In the genomic region with DNA sequence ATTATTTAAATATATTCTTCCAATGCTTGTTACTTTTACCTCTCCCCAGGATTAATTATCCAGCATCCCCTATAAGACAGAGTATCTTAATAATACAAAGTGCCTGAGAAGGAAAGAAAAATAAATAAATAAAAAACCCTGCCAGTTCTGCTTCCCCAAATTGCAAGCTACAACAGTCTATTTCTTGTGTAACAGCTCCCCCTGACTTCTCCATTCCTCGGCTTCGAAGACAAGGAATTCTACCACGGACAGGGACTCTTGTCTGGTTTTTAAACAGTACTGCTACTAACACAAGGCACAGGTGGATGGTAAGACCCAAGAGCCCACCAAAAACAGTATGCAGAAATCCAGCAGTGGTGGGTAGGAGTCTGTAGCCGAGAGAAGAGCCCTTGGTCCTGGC, we compare ENCODE assay signal across 26 mouse cellular contexts.
DNase-seq lines count a peak whose midpoint lies in the region; ATAC-seq and TF ChIP-seq lines count a peak whose summit lies in the region.
"Had no signal": no experiment of that assay in that cellular context is flagged by ENCODE, and none has a peak within 500 bp of the region (broad histone marks: within the 10 kb centered on the region; RNA-seq: fewer than 3 reads in every experiment).

No protein-coding gene starts in this region.

- TF ChIP-seq CTCF in left cerebral cortex, adult 2 months (IDR thresholded peaks at IDR 0.05) = peak; percentile 41
- TF ChIP-seq CTCF in brain, embryonic 14.5 days (IDR thresholded peaks at IDR 0.05; ENCODE audit: borderline replicate concordance, extremely low read depth, insufficient read depth, insufficient read length) = peak; percentile 18; the same call in 1 of the 2 replicates
- TF ChIP-seq CTCF in stomach, postnatal 0 days (IDR thresholded peaks at IDR 0.05; ENCODE audit: low read depth) = peak; percentile 54

- no peak for ATAC-seq in hindbrain, embryonic 13.5 days (ENCODE audit: low FRiP score)
- no peak for ATAC-seq in hindbrain, embryonic 11.5 days (ENCODE audit: low FRiP score)
- no peak for ATAC-seq in stomach, postnatal 0 days (ENCODE audit: low FRiP score, low TSS enrichment)
- ATAC-seq in forebrain, embryonic 12.5 days (ENCODE audit: low FRiP score) = no peak
- ATAC-seq: activated CD4-positive, CD25-positive, alpha-beta regulatory T cell, adult 4 months; forebrain, embryonic 13.5 days; inflammation-experienced regulatory T-cells, adult 6 months had no signal

- H3K27me3 ChIP-seq in hindbrain, embryonic 13.5 days = no peaks in the 10 kb centered on the region
- no peaks in the 10 kb centered on the region for H3K27me3 ChIP-seq in hindbrain, embryonic 11.5 days (ENCODE audit: control insufficient read depth, insufficient read depth, low read length)
- H3K27me3 ChIP-seq in stomach, postnatal 0 days (ENCODE audit: control insufficient read depth, insufficient read depth, low read length) = no peaks in the 10 kb centered on the region
- no peaks in the 10 kb centered on the region for H3K27me3 ChIP-seq in forebrain, embryonic 12.5 days
- H3K27me3 ChIP-seq: forebrain, embryonic 13.5 days; limb, embryonic 15.5 days; neural tube, embryonic 15.5 days had no signal

- intact Hi-C loops in left cerebral cortex, adult 2 months (cut with DNase I) = no loop called here
- intact Hi-C loops in left cerebral cortex, postnatal 10 days (cut with DNase I) = no loop called here

- WGBS in hindbrain, embryonic 13.5 days = 77% methylated on average over 4 of the region's 4 CpGs
- WGBS in hindbrain, embryonic 11.5 days = 87% methylated on average over 4 of the region's 4 CpGs
- WGBS in stomach, postnatal 0 days = 57% methylated on average over 4 of the region's 4 CpGs
- WGBS in forebrain, embryonic 12.5 days = 85% methylated on average over 4 of the region's 4 CpGs

- no peak overlapping the region for H3K4me2 ChIP-seq in hindbrain, embryonic 13.5 days
- no peak overlapping the region for H3K4me2 ChIP-seq in hindbrain, embryonic 11.5 days (replicated peaks; ENCODE audit: low read depth, low read length)
- H3K4me2 ChIP-seq in stomach, postnatal 0 days (replicated peaks; ENCODE audit: low read depth) = no peak overlapping the region
- H3K4me2 ChIP-seq in forebrain, embryonic 12.5 days = no peak overlapping the region
- H3K4me2 ChIP-seq: forebrain, embryonic 13.5 days; limb, embryonic 15.5 days; lung, embryonic 14.5 days; neural tube, embryonic 15.5 days had no signal

- H3K9me3 ChIP-seq in hindbrain, embryonic 13.5 days = no peaks in the 10 kb centered on the region
- no peaks in the 10 kb centered on the region for H3K9me3 ChIP-seq in hindbrain, embryonic 11.5 days (ENCODE audit: control insufficient read depth, low read length)
- no peaks in the 10 kb centered on the region for H3K9me3 ChIP-seq in stomach, postnatal 0 days (ENCODE audit: control insufficient read depth, low read length)
- no peaks in the 10 kb centered on the region for H3K9me3 ChIP-seq in forebrain, embryonic 12.5 days
- H3K9me3 ChIP-seq: forebrain, embryonic 13.5 days; limb, embryonic 15.5 days; neural tube, embryonic 15.5 days had no signal

- DNase-seq in hindbrain, embryonic 11.5 days (ENCODE audit: low spot score) = no peak
- no peak for DNase-seq in left cerebral cortex, adult 2 months (ENCODE audit: extremely low spot score in 1 of 2, low spot score in 2 of 2)
- no peak for DNase-seq in left cerebral cortex, postnatal 10 days (ENCODE audit: extremely low spot score in 1 of 2, low spot score in 2 of 2)
- DNase-seq in brain, embryonic 14.5 days (ENCODE audit: low read depth) = peak; percentile 56
- DNase-seq in stomach, postnatal 0 days (ENCODE audit: low spot score) = no peak
- DNase-seq: adrenal gland, postnatal 14 days; cerebellum, adult 9-10 months; gastrocnemius, postnatal 25 days; heart, adult 18-20 months; kidney, adult 8-10 months; kidney, postnatal 14 days; left cerebral cortex, postnatal 4 days; lung, embryonic 14.5 days; lung, postnatal 4 days; midbrain, embryonic 14.5 days; right cerebral cortex, adult 18-20 months; right cerebral cortex, postnatal 4 days; thymus, postnatal 25 days had no signal

- no peak overlapping the region for H3K9ac ChIP-seq in hindbrain, embryonic 13.5 days
- H3K9ac ChIP-seq in hindbrain, embryonic 11.5 days (ENCODE audit: low read depth, low read length) = no peak overlapping the region
- no peak overlapping the region for H3K9ac ChIP-seq in stomach, postnatal 0 days (ENCODE audit: low read length)
- H3K9ac ChIP-seq in forebrain, embryonic 12.5 days = no peak overlapping the region
- H3K9ac ChIP-seq: forebrain, embryonic 13.5 days; limb, embryonic 15.5 days; liver, embryonic 14.5 days; lung, embryonic 14.5 days; neural tube, embryonic 15.5 days had no signal

- no peak overlapping the region for H3K4me3 ChIP-seq in hindbrain, embryonic 13.5 days
- H3K4me3 ChIP-seq in hindbrain, embryonic 11.5 days (ENCODE audit: low read depth, low read length) = no peak overlapping the region
- no peak overlapping the region for H3K4me3 ChIP-seq in left cerebral cortex, adult 2 months
- no peak overlapping the region for H3K4me3 ChIP-seq in stomach, postnatal 0 days (ENCODE audit: low read depth, low read length)
- no peak overlapping the region for H3K4me3 ChIP-seq in forebrain, embryonic 12.5 days (replicated peaks)
- H3K4me3 ChIP-seq: forebrain, embryonic 13.5 days; limb, embryonic 15.5 days; neural tube, embryonic 15.5 days had no signal

- no peak for TF ChIP-seq POLR2A in brain, embryonic 14.5 days (IDR thresholded peaks at IDR 0.05; ENCODE audit: borderline replicate concordance, extremely low read depth, insufficient read depth, insufficient read length, poor library complexity, severe bottlenecking)

- H3K36me3 ChIP-seq in hindbrain, embryonic 13.5 days = no peaks in the 10 kb centered on the region; the same call in 1 of the 2 replicates
- no peaks in the 10 kb centered on the region for H3K36me3 ChIP-seq in hindbrain, embryonic 11.5 days (ENCODE audit: control insufficient read depth, insufficient read depth, low read length)
- no peaks in the 10 kb centered on the region for H3K36me3 ChIP-seq in stomach, postnatal 0 days (ENCODE audit: control insufficient read depth, insufficient read depth, low read length)
- peaks cover 4% of the 10 kb centered on the region; the same call in 1 of the 2 replicates for H3K36me3 ChIP-seq in forebrain, embryonic 12.5 days (replicated peaks)
- H3K36me3 ChIP-seq: limb, embryonic 15.5 days; neural tube, embryonic 15.5 days had no signal

- 0 out of 2 replicates have a peak overlapping the region, but pooled peaks have one; percentile 30 for H3K27ac ChIP-seq in hindbrain, embryonic 13.5 days
- no peak overlapping the region for H3K27ac ChIP-seq in hindbrain, embryonic 11.5 days (ENCODE audit: low read depth, low read length)
- no peak overlapping the region for H3K27ac ChIP-seq in left cerebral cortex, adult 2 months
- H3K27ac ChIP-seq in stomach, postnatal 0 days (replicated peaks) = no peak overlapping the region
- no peak overlapping the region for H3K27ac ChIP-seq in forebrain, embryonic 12.5 days
- H3K27ac ChIP-seq: forebrain, embryonic 13.5 days; limb, embryonic 15.5 days; liver, embryonic 14.5 days; neural tube, embryonic 15.5 days had no signal

- no peak for TF ChIP-seq EP300 in stomach, postnatal 0 days (optimal IDR thresholded peaks at IDR 0.05)

- peaks cover 64% of the 10 kb centered on the region for H3K4me1 ChIP-seq in hindbrain, embryonic 13.5 days (replicated peaks)
- H3K4me1 ChIP-seq in hindbrain, embryonic 11.5 days (replicated peaks; ENCODE audit: control insufficient read depth, insufficient read depth, low read length) = peaks cover 2% of the 10 kb centered on the region; the same call in 1 of the 2 replicates
- H3K4me1 ChIP-seq in stomach, postnatal 0 days (replicated peaks; ENCODE audit: control insufficient read depth, insufficient read depth) = no peaks in the 10 kb centered on the region; the same call in 1 of the 2 replicates
- H3K4me1 ChIP-seq in forebrain, embryonic 12.5 days = peaks cover 49% of the 10 kb centered on the region
